Mouse (Mus musculus) lung, adult 2 months (tissue): Measurements from ENCODE around the gene Frs3.

Experiments used
- CTCF ChIP-seq: fragments of 200-500 bp; IDR thresholded peaks from 2 replicates; pipeline ENCODE4 v1.5.1; 2011; ENCODE audit warnings: mild to moderate bottlenecking, low read length, control low read depth; ENCODE audit not compliant: insufficient read depth
- POLR2A ChIP-seq: fragments of 200-500 bp; IDR thresholded peaks from 2 replicates; pipeline ENCODE4 v1.6.1; 2011; ENCODE audit warnings: low read depth, mild to moderate bottlenecking, control low read depth, low read length, borderline replicate concordance; ENCODE audit errors: extremely low read depth

- TF ChIP-seq CTCF (no peak), POLR2A (no peak)
Measured at GRCm38 (mm10) chr17:47712889-47713571, 24.2 kb downstream of the Frs3 start.
